Mouse (Mus musculus): ENCODE measurements around the gene Crip2.

The Crip2 gene

GRCm38 (mm10) chr12:113131601-113132000 is 8.4 kb upstream of the Crip2 start:
- no peak for DNase-seq (ENCODE audit: low spot score)

GRCm38 (mm10) chr12:113132567-113132966 is 7.5 kb upstream of the Crip2 start:
- no peak for DNase-seq (ENCODE audit: low spot score)

GRCm38 (mm10) chr12:113133260-113133659 is 6.8 kb upstream of the Crip2 start:
- no peak for DNase-seq (ENCODE audit: low spot score)

- no peak for DNase-seq (ENCODE audit: low spot score)
Observed at GRCm38 (mm10) chr12:113133861-113134403, 6.1 kb upstream of the Crip2 start.

- no peak for DNase-seq (ENCODE audit: low spot score)
Observed at GRCm38 (mm10) chr12:113134502-113134901, 5.5 kb upstream of the Crip2 start.

GRCm38 (mm10) chr12:113135401-113135800 is 4.6 kb upstream of the Crip2 start:
- no peak for DNase-seq (ENCODE audit: low spot score)

- DNase-seq (ENCODE audit: low spot score) = no peak
Observed at GRCm38 (mm10) chr12:113136492-113137020, 3.5 kb upstream of the Crip2 start.

GRCm38 (mm10) chr12:113137260-113138213 is 2.5 kb upstream of the Crip2 start:
- DNase-seq (ENCODE audit: low spot score) = no peak

GRCm38 (mm10) chr12:113138291-113138690 is 1.7 kb upstream of the Crip2 start:
- no peak for DNase-seq (ENCODE audit: low spot score)

- DNase-seq (ENCODE audit: low spot score) = no peak
Observed at GRCm38 (mm10) chr12:113138901-113139864, 853 bp upstream of the Crip2 start.

GRCm38 (mm10) chr12:113140616-113141411 is 778 bp downstream of the Crip2 start:
- DNase-seq (ENCODE audit: low spot score) = peak; percentile 58

- DNase-seq (ENCODE audit: low spot score) = no peak
Observed at GRCm38 (mm10) chr12:113141531-113141973, 1.5 kb downstream of the Crip2 start.

GRCm38 (mm10) chr12:113142021-113142975 is 2.3 kb downstream of the Crip2 start:
- DNase-seq (ENCODE audit: low spot score) = peak; percentile 63

GRCm38 (mm10) chr12:113143164-113143563 is 3.1 kb downstream of the Crip2 start:
- no peak for DNase-seq (ENCODE audit: low spot score)

GRCm38 (mm10) chr12:113144001-113144756 is 4.1 kb downstream of the Crip2 start:
- no peak for DNase-seq (ENCODE audit: low spot score)

GRCm38 (mm10) chr12:113144886-113145285 is 4.8 kb downstream of the Crip2 start:
- DNase-seq (ENCODE audit: low spot score) = no peak

- DNase-seq (ENCODE audit: low spot score) = no peak
Observed at GRCm38 (mm10) chr12:113145591-113145990, 5.6 kb downstream of the Crip2 start.

- DNase-seq (ENCODE audit: low spot score) = peak; percentile 86
Observed at GRCm38 (mm10) chr12:113146112-113147057, 6.3 kb downstream of the Crip2 start, which contains the start of gene Crip1. TSS of gene Crip1 (plus strand) at chr12:113146316.

All from layer of hippocampus, adult 11-12 months (tissue).